Mouse (Mus musculus) kidney, adult 8-10 months (tissue): ENCODE results near the gene Fam217a.
A peak's percentile ranks its signal among the peaks of the same experiment; 100 is the strongest.
"Not testable (repeated sequence)": the region's sequence is repeated elsewhere in the genome, so short reads cannot be mapped to it uniquely, and the experiment has no call there.

Source experiments
- DNase-seq, 2 experiments: peaks; one replicate each; pipeline ENCODE4 v3.0.0; 2022

The Fam217a gene

GRCm38 (mm10) chr13:34924210-34924609 lies at the start of gene Fam217a, which contains the start of gene 4933417A18Rik:
Gene Fam217a (minus strand): TSS chr13:34924310.
Gene 4933417A18Rik (plus strand): TSS chr13:34924409.
- no peak for DNase-seq

- DNase-seq: no peak
Observed at GRCm38 (mm10) chr13:34973770-34974169, 49.7 kb upstream of the Fam217a start.

- DNase-seq: no peak
Observed at GRCm38 (mm10) chr13:34973149-34973548, 49.0 kb upstream of the Fam217a start.

- DNase-seq: not testable (repeated sequence)
Observed at GRCm38 (mm10) chr13:34972456-34972855, 48.3 kb upstream of the Fam217a start.

- DNase-seq: peak in 1 of 2 experiments; percentile 16
Observed at GRCm38 (mm10) chr13:34965647-34966046, 41.5 kb upstream of the Fam217a start.

- peak; percentile 26 to 38 for DNase-seq
Observed at GRCm38 (mm10) chr13:34964866-34965265, 40.8 kb upstream of the Fam217a start.

GRCm38 (mm10) chr13:34964419-34964818 lies 40.3 kb upstream of the Fam217a start:
- peak; percentile 17 to 18 for DNase-seq

GRCm38 (mm10) chr13:34963511-34964397 lies 39.6 kb upstream of the Fam217a start, which contains the start of gene Eci3:
Gene Eci3 (minus strand): TSS chr13:34963810.
- peak; percentile 92 to 94 for DNase-seq

GRCm38 (mm10) chr13:34960996-34961770 lies 37.1 kb upstream of the Fam217a start:
- DNase-seq: peak; percentile 45 to 71

GRCm38 (mm10) chr13:34958158-34958557 lies 34.0 kb upstream of the Fam217a start:
- DNase-seq: peak; percentile 19

GRCm38 (mm10) chr13:34956901-34957300 lies 32.8 kb upstream of the Fam217a start:
- no peak for DNase-seq

- not testable (repeated sequence) for DNase-seq
Observed at GRCm38 (mm10) chr13:34951437-34951836, 27.3 kb upstream of the Fam217a start.

GRCm38 (mm10) chr13:34942370-34942769 lies 18.3 kb upstream of the Fam217a start:
- no peak for DNase-seq

- no peak for DNase-seq
Observed at GRCm38 (mm10) chr13:34934931-34935644, 11.0 kb upstream of the Fam217a start.

GRCm38 (mm10) chr13:34916520-34917167 lies 7.5 kb downstream of the Fam217a start:
- DNase-seq: peak in 1 of 2 experiments; percentile 13

- DNase-seq: no peak
Observed at GRCm38 (mm10) chr13:34914614-34915013, 9.5 kb downstream of the Fam217a start.

GRCm38 (mm10) chr13:34892871-34893270 lies 31.2 kb downstream of the Fam217a start:
- no peak for DNase-seq

- DNase-seq: no peak
Observed at GRCm38 (mm10) chr13:34876481-34876880, 47.6 kb downstream of the Fam217a start.

- DNase-seq: peak; percentile 60 to 63
Observed at GRCm38 (mm10) chr13:34875741-34876445, 48.2 kb downstream of the Fam217a start.

- peak; percentile 89 to 94 for DNase-seq
Observed at GRCm38 (mm10) chr13:34875166-34875710, 48.9 kb downstream of the Fam217a start, which contains the start of gene Prpf4b. Gene Prpf4b (plus strand): TSS chr13:34875302.

GRCm38 (mm10) chr13:34874736-34875135 lies 49.4 kb downstream of the Fam217a start:
- peak; percentile 22 to 37 for DNase-seq
